Mouse (Mus musculus): ENCODE results near the gene Trim25.
"Not testable (repeated sequence)": the region's sequence is repeated elsewhere in the genome, so short reads cannot be mapped to it uniquely, and the experiment has no call there.

The Trim25 gene

DNA sequence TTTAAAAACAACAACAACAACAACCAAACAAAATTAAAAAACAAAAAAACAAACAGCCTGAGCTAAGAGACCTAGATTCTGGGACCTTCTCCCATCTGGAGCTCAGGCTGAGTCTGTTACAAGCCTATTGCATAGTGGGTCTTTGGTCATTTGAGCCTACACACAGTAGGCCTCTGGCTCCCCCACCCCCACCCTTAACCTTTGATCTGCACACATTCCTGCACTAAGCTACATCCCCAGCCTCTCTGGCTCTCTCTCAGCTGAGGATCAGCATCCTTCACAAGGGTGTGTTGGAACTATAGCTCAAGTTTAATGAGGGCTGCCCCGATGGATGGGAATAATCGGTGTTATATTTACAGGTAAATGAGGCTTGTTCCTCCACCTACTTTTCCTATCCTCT, 3.6 kb upstream of the Trim25 start:
- DNase-seq, result no peak

- no peak for DNase-seq
These were observed 2.7 kb upstream of the Trim25 start for GRCm38 (mm10) chr11:88996427-88996826.

DNA sequence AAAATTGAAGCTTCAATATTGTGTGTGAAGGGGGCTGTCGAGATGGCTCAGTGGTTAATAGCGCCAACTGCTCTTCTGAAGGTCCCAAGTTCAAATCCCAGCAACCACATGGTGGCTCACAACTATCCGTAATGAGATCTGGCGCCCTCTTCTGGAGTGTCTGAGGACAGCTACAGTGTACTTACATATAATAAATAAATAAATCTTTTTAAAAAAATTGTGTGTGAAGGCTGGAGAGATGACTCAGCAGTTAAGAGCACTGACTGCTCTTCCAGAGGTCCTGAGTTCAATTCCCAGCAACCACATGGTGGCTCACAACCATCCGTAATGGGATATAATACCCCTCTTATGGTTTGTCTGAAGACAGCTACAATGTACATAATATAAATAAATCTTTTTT, 1.8 kb upstream of the Trim25 start:
- not testable (repeated sequence) for DNase-seq

- DNase-seq, result no peak
These were observed 770 bp upstream of the Trim25 start for GRCm38 (mm10) chr11:88998406-88998805.

GRCm38 (mm10) chr11:88999723-89000526, 749 bp downstream of the Trim25 start:
- DNase-seq, result no peak

GRCm38 (mm10) chr11:89000527-89000819, 1.3 kb downstream of the Trim25 start:
- no peak for DNase-seq

GRCm38 (mm10) chr11:89001569-89001968, 2.4 kb downstream of the Trim25 start:
- no peak for DNase-seq

DNA sequence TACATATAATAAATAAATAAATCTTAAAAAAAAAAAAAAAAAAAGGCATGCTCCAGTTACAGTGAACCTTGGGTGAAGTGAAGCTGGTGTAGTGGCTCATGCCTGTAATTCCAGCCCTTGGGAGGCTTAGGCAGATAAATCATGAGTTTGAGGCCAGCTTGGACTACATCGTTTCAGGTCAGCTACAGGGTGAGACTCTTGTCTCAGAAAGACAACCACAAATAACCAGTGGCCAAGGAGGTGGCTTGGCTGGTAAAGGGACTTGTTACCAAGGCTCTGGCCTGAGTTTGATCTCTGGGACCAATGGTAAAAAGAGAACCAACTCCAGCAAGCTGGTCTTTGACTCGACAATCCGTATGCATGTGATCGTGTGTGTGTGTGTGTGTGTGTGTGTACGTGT, 2.9 kb downstream of the Trim25 start:
- no peak for DNase-seq

DNA sequence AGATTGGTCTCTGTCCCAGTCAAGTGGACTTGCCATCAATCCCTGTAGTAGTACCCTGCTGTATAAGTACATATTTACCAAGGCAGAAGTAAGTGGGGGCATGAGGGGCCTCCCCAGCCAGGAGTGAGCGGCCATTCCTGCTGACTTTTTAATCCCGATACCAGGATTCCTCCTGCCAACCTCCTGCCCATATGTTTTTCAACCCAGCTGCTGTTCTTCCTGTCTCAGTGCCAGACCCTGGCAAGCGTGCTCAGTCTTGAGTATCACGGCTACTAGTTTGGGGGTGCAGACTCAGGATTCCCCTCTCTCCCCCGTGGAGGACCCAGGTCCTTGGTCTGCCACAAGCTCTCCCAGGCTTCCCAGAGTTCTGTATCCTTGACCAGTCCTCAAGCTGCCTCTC, 3.4 kb downstream of the Trim25 start:
- no peak for DNase-seq

GRCm38 (mm10) chr11:89003078-89003477, 3.9 kb downstream of the Trim25 start:
- no peak for DNase-seq

- DNase-seq, result no peak
These were observed 4.5 kb downstream of the Trim25 start for GRCm38 (mm10) chr11:89003726-89004125.

GRCm38 (mm10) chr11:89005473-89005872, 6.3 kb downstream of the Trim25 start:
- DNase-seq, result no peak

- DNase-seq, result no peak
These were observed 7.2 kb downstream of the Trim25 start for GRCm38 (mm10) chr11:89006404-89006803.

GRCm38 (mm10) chr11:89007582-89007981, 8.4 kb downstream of the Trim25 start:
- no peak for DNase-seq

GRCm38 (mm10) chr11:89009066-89009465, 9.9 kb downstream of the Trim25 start:
- DNase-seq, result no peak

DNA sequence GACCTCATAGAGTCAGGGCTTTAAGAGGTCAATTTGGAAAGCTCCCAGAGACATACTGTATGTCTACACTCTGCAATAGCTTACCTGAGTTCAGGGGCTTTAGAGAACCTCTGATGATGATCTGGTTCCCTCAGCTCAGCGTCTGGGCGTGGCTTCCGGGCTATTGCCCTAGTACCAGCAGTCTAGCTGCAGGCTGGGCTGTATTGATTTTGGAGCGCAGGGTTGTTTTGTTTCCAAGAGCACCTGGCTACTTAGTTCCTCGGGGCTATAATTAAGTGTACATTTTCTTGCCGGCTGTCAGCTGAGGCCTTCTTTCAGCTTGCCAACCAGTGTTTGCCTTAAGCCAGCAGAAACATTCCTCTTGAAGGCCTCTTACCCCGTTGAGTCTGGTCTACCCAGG, 10.3 kb downstream of the Trim25 start:
- DNase-seq, result no peak

DNA sequence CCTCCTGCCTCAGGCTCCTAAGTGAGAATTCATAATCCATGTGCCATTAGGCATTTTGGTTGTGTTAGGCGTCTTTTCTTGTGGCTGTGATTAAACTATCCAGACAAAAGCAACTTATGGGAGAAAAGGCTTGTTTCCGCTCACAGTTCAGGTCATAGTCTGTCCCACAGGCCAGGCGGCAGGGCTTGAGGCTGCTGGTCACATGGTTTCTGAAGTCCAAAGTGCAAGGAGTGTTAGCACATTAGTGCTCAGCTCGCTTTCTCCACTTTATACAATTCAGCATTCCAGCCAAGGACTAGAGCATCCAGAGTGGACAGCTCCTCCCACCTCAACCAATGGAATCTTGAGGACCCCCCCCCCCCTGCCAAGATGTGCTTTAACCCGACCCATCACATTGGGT, 13.1 kb downstream of the Trim25 start:
- DNase-seq, result no peak

GRCm38 (mm10) chr11:89017514-89018182, 18.5 kb downstream of the Trim25 start:
- no peak for DNase-seq

DNA sequence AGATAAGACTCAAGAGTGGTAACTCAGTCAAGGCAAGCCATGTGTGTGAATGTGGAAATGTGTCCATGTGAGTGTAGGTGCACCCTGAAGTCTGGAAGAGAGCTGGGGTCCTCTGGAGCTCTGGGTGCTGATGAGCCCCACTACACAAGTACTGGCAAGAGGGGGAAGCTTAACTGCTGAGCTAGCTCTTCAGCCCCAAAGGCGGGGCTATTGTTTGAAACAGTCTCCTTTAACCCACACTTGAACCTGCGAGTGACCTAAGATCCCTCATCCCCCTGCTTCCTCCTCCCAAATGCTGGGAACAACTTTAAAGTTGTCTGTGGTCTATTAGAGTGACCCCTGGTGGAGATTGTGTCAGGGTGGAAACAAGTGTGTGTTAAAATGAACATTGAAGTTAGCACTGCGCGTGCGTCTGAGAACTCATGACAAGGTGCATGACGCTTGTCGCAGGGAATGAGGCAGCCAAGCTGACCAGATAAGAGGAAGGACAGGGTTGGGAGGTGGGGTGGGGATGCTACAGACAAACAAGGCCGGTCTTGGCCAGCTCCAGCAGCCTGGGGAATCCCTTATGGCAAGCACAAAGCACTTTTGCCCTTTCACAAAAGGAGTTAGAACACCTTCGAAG, 21.6 kb downstream of the Trim25 start:
- no peak for DNase-seq

GRCm38 (mm10) chr11:89021687-89022086, 22.5 kb downstream of the Trim25 start:
- no peak for DNase-seq

GRCm38 (mm10) chr11:89022120-89022731, 23.1 kb downstream of the Trim25 start:
- peak; percentile 32 for DNase-seq

DNA sequence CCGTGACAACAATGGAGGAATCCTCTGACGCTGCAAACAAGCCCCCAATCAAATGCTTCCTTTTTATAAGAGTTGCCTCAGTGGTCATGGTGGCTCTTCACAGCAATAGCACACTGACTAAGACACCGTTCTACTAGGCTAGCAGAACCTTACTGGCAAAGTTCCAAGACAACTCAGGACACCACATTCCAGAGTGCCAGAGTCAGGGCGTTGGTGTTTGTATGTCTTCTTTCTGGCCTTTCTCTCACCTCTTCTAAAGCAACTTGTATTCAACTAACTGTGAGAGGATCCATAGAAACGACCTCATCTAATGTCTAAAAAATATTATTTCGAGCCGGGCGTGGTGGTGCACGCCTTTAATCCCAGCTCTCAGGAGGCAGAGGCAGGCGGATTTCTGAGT, 24.3 kb downstream of the Trim25 start:
- no peak for DNase-seq

DNA sequence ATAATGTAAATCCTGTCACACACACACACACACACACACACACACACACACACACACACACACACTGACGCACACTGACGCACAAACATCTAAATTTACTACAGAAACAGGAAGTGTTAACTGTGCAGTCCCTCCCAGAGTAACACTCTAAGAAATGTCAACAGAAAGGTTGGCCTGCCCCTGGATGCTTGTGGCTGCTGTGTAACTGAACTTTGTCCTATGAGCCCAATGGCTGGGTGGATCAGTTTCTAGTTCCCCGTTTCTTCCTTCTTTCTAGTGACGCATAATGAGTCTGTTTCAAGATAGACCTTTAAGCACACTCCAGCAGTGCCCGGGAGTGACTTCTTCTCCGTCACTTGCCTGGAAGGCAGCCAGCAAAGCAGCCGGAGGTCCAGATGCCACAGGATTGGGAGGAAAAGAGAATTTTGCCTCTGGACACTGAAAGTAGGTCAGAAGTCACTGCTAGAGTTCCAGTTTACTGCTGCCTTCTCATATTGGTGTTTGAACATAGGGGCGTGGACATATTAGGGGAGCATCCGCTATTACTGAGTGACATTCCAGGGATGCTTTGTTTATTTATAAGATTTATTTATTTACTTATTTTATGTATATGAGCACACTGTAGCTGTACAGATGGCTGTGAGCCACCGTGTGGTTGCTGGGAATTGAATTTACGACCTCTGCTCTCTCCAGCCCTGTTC, 25.2 kb downstream of the Trim25 start:
- DNase-seq, result no peak

Data from right cerebral cortex, adult 18-20 months (tissue).